Mouse (Mus musculus): ENCODE measurements at regions not wholly inside any gene's neighbourhood (a gene's known extent, or its start where the extent isn't known, plus 50 kb on each side); places are given as distances from the start of the nearest gene placed in this dataset.

GRCm38 (mm10) chr8:35255327-35255726 is 510.3 kb upstream of the Gm19410 start:
- WGBS, result 89% methylated on average over 2 of the region's 2 CpGs
- no peak overlapping the region for H3K4me2 ChIP-seq
- no peaks in the 10 kb centered on the region for H3K4me1 ChIP-seq
- no peak overlapping the region for H3K27ac ChIP-seq
- no peaks in the 10 kb centered on the region for H3K36me3 ChIP-seq (ENCODE audit: poor library complexity, severe bottlenecking)
- H3K4me3 ChIP-seq, result no peak overlapping the region
- no peaks in the 10 kb centered on the region for H3K9me3 ChIP-seq (replicated peaks)
- H3K9ac ChIP-seq, result no peak overlapping the region
- no peak for ATAC-seq
- H3K27me3 ChIP-seq, result no peaks in the 10 kb centered on the region

- no peaks in the 10 kb centered on the region for H3K36me3 ChIP-seq (ENCODE audit: poor library complexity, severe bottlenecking)
- no peak overlapping the region for H3K9ac ChIP-seq
- no peaks in the 10 kb centered on the region for H3K9me3 ChIP-seq (replicated peaks)
- no peak overlapping the region for H3K4me2 ChIP-seq
- 39% methylated on average over 4 of the region's 4 CpGs for WGBS
- no peaks in the 10 kb centered on the region for H3K27me3 ChIP-seq
- H3K27ac ChIP-seq, result no peak overlapping the region
- no peak overlapping the region for H3K4me3 ChIP-seq
- H3K4me1 ChIP-seq, result no peaks in the 10 kb centered on the region
- no peak for ATAC-seq
Observed at GRCm38 (mm10) chr8:35256958-35257357, 508.6 kb upstream of the Gm19410 start.

GRCm38 (mm10) chr8:35268221-35268620 is 497.4 kb upstream of the Gm19410 start:
- Histone ChIP-seq H3K27ac (no peak overlapping the region), H3K4me3 (no peak overlapping the region), H3K36me3 (ENCODE audit: poor library complexity, severe bottlenecking) (no peaks in the 10 kb centered on the region), H3K27me3 (no peaks in the 10 kb centered on the region), H3K9me3 (replicated peaks) (no peaks in the 10 kb centered on the region), H3K4me2 (no peak overlapping the region), H3K4me1 (no peaks in the 10 kb centered on the region), H3K9ac (no peak overlapping the region)
- 83% methylated on average over 5 of the region's 5 CpGs for WGBS
- no peak for ATAC-seq

GRCm38 (mm10) chr8:35268986-35269385 is 496.6 kb upstream of the Gm19410 start:
- Histone ChIP-seq H3K27me3 (no peaks in the 10 kb centered on the region), H3K36me3 (ENCODE audit: poor library complexity, severe bottlenecking) (no peaks in the 10 kb centered on the region), H3K9me3 (replicated peaks) (no peaks in the 10 kb centered on the region), H3K4me1 (no peaks in the 10 kb centered on the region), H3K4me3 (no peak overlapping the region), H3K9ac (no peak overlapping the region), H3K4me2 (no peak overlapping the region), H3K27ac (no peak overlapping the region)
- 96% methylated on average over 2 of the region's 2 CpGs for WGBS
- ATAC-seq, result no peak

- Histone ChIP-seq H3K4me2 (peak overlapping the region; percentile 12; the same call in 1 of the 2 replicates), H3K27me3 (no peaks in the 10 kb centered on the region), H3K36me3 (ENCODE audit: poor library complexity, severe bottlenecking) (no peaks in the 10 kb centered on the region), H3K9ac (no peak overlapping the region), H3K9me3 (replicated peaks) (no peaks in the 10 kb centered on the region), H3K4me1 (peaks cover 15% of the 10 kb centered on the region), H3K4me3 (no peak overlapping the region), H3K27ac (peak overlapping the region; percentile 69)
- 20% methylated on average over 8 of the region's 8 CpGs for WGBS
- ATAC-seq, result peak; percentile 64
Observed at GRCm38 (mm10) chr8:35275972-35276371, 489.6 kb upstream of the Gm19410 start.

- peak; percentile 82 for ATAC-seq
- peak overlapping the region; percentile 69 for H3K27ac ChIP-seq
- WGBS, result 34% methylated on average over 7 of the region's 7 CpGs
Observed at GRCm38 (mm10) chr8:35276460-35276859, 489.1 kb upstream of the Gm19410 start.

GRCm38 (mm10) chr8:35278946-35279345 is 486.6 kb upstream of the Gm19410 start:
- H3K4me2 ChIP-seq, result no peak overlapping the region
- WGBS, result 94% methylated on average over 8 of the region's 8 CpGs
- no peaks in the 10 kb centered on the region for H3K27me3 ChIP-seq
- ATAC-seq, result no peak
- peaks cover 15% of the 10 kb centered on the region for H3K4me1 ChIP-seq
- no peak overlapping the region for H3K9ac ChIP-seq
- no peak overlapping the region for H3K4me3 ChIP-seq
- H3K9me3 ChIP-seq (replicated peaks), result no peaks in the 10 kb centered on the region
- H3K27ac ChIP-seq, result no peak overlapping the region
- no peaks in the 10 kb centered on the region for H3K36me3 ChIP-seq (ENCODE audit: poor library complexity, severe bottlenecking)

More at GRCm38 (mm10) chr8:35276460-35276859, 489.1 kb upstream of the Gm19410 start:
- no peak overlapping the region for H3K4me3 ChIP-seq
- peak overlapping the region; percentile 12; the same call in 1 of the 2 replicates for H3K4me2 ChIP-seq
- no peaks in the 10 kb centered on the region for H3K36me3 ChIP-seq (ENCODE audit: poor library complexity, severe bottlenecking)
- no peaks in the 10 kb centered on the region for H3K9me3 ChIP-seq (replicated peaks)
- no peaks in the 10 kb centered on the region for H3K27me3 ChIP-seq
- H3K9ac ChIP-seq, result no peak overlapping the region
- H3K4me1 ChIP-seq, result peaks cover 15% of the 10 kb centered on the region

GRCm38 (mm10) chr8:35280741-35281140 is 484.8 kb upstream of the Gm19410 start:
- Histone ChIP-seq H3K9me3 (replicated peaks) (no peaks in the 10 kb centered on the region), H3K4me1 (peaks cover 11% of the 10 kb centered on the region), H3K27me3 (no peaks in the 10 kb centered on the region), H3K4me2 (no peak overlapping the region), H3K27ac (no peak overlapping the region), H3K36me3 (ENCODE audit: poor library complexity, severe bottlenecking) (no peaks in the 10 kb centered on the region), H3K4me3 (no peak overlapping the region), H3K9ac (no peak overlapping the region)
- 89% methylated on average over 6 of the region's 6 CpGs for WGBS
- no peak for ATAC-seq

- Histone ChIP-seq H3K27me3 (no peaks in the 10 kb centered on the region), H3K4me3 (no peak overlapping the region), H3K9ac (no peak overlapping the region), H3K4me1 (no peaks in the 10 kb centered on the region), H3K9me3 (replicated peaks) (no peaks in the 10 kb centered on the region), H3K4me2 (no peak overlapping the region), H3K27ac (no peak overlapping the region), H3K36me3 (ENCODE audit: poor library complexity, severe bottlenecking) (no peaks in the 10 kb centered on the region)
- 83% methylated on average over 9 of the region's 9 CpGs for WGBS
- ATAC-seq, result no peak
Observed at GRCm38 (mm10) chr8:35283366-35283765, 482.2 kb upstream of the Gm19410 start.

GRCm38 (mm10) chr8:35289018-35289417 is 476.6 kb upstream of the Gm19410 start:
- ATAC-seq, result no peak
- 73% methylated on average over 5 of the region's 5 CpGs for WGBS
- H3K4me2 ChIP-seq, result no peak overlapping the region
- no peaks in the 10 kb centered on the region for H3K9me3 ChIP-seq (replicated peaks)
- H3K36me3 ChIP-seq (ENCODE audit: poor library complexity, severe bottlenecking), result no peaks in the 10 kb centered on the region
- H3K9ac ChIP-seq, result no peak overlapping the region
- no peaks in the 10 kb centered on the region for H3K27me3 ChIP-seq
- H3K4me1 ChIP-seq, result no peaks in the 10 kb centered on the region
- no peak overlapping the region for H3K4me3 ChIP-seq
- H3K27ac ChIP-seq, result no peak overlapping the region

- no peaks in the 10 kb centered on the region for H3K27me3 ChIP-seq
- H3K4me1 ChIP-seq, result no peaks in the 10 kb centered on the region
- H3K4me2 ChIP-seq, result no peak overlapping the region
- 77% methylated on average over 4 of the region's 4 CpGs for WGBS
- no peak overlapping the region for H3K9ac ChIP-seq
- no peak for ATAC-seq
- no peaks in the 10 kb centered on the region for H3K36me3 ChIP-seq (ENCODE audit: poor library complexity, severe bottlenecking)
- no peak overlapping the region for H3K27ac ChIP-seq
- no peaks in the 10 kb centered on the region for H3K9me3 ChIP-seq (replicated peaks)
- H3K4me3 ChIP-seq, result no peak overlapping the region
Observed at GRCm38 (mm10) chr8:35289967-35290366, 475.6 kb upstream of the Gm19410 start.

- no peak overlapping the region for H3K4me3 ChIP-seq
- 72% methylated on average over 14 of the region's 14 CpGs for WGBS
Observed at GRCm38 (mm10) chr8:35293437-35294126, 472.0 kb upstream of the Gm19410 start.

GRCm38 (mm10) chr8:35296936-35297335 is 468.7 kb upstream of the Gm19410 start:
- ATAC-seq, result no peak
- no peaks in the 10 kb centered on the region for H3K27me3 ChIP-seq

More at GRCm38 (mm10) chr8:35293437-35294126, 472.0 kb upstream of the Gm19410 start:
- no peak for ATAC-seq
- no peak overlapping the region for H3K27ac ChIP-seq
- no peaks in the 10 kb centered on the region for H3K36me3 ChIP-seq (ENCODE audit: poor library complexity, severe bottlenecking)
- H3K9ac ChIP-seq, result no peak overlapping the region
- H3K4me2 ChIP-seq, result no peak overlapping the region
- no peaks in the 10 kb centered on the region for H3K4me1 ChIP-seq
- no peaks in the 10 kb centered on the region for H3K27me3 ChIP-seq
- H3K9me3 ChIP-seq (replicated peaks), result no peaks in the 10 kb centered on the region

More at GRCm38 (mm10) chr8:35296936-35297335, 468.7 kb upstream of the Gm19410 start:
- Histone ChIP-seq H3K4me1 (peaks cover 14% of the 10 kb centered on the region), H3K36me3 (ENCODE audit: poor library complexity, severe bottlenecking) (no peaks in the 10 kb centered on the region), H3K27ac (no peak overlapping the region), H3K4me2 (no peak overlapping the region), H3K9ac (no peak overlapping the region), H3K9me3 (replicated peaks) (no peaks in the 10 kb centered on the region), H3K4me3 (no peak overlapping the region)
- WGBS, result 31% methylated on average over 6 of the region's 6 CpGs
